Mouse (Mus musculus) stomach, embryonic 16.5 days (tissue): ENCODE data around the gene Vmn1r167. TPM values are rescaled to one million over a fixed set of nuclear protein-coding genes. Genes with fewer than 3 reads are reported as not detected.
"Not testable (repeated sequence)": the region's sequence is repeated elsewhere in the genome, so short reads cannot be mapped to it uniquely, and the experiment has no call there.

Experiments used
- ATAC-seq: fragments of 200-750 bp; cut with Nextera tagmentation; 2 replicates; pipeline ENCODE4 v1.8.0; 2017; ENCODE audit warnings: moderate number of reproducible peaks, moderate TSS enrichment; ENCODE audit not compliant: insufficient read depth, low FRiP score
- H3K27ac ChIP-seq: fragments of 300-500 bp; sonication (generic); 2 replicates; pipeline ENCODE4 v1.5.1; 2014; ENCODE audit warnings: low read length
- H3K27me3 ChIP-seq: fragments of 300-500 bp; sonication (generic); 2 replicates; pipeline ENCODE4 v1.6.1; 2014; ENCODE audit warnings: low read length, control low read depth, mixed read lengths; ENCODE audit not compliant: control insufficient read depth, insufficient read depth
- H3K36me3 ChIP-seq: fragments of 300-500 bp; sonication (generic); 2 replicates; pipeline ENCODE4 v1.6.1; 2014; ENCODE audit warnings: low read length; ENCODE audit not compliant: control insufficient read depth, insufficient read depth
- H3K4me1 ChIP-seq: fragments of 300-500 bp; sonication (generic); 2 replicates; pipeline ENCODE4 v1.6.1; 2014; ENCODE audit warnings: low read length, control low read depth, mixed read lengths; ENCODE audit not compliant: control insufficient read depth, insufficient read depth
- H3K4me2 ChIP-seq: fragments of 300-500 bp; sonication (generic); 2 replicates; pipeline ENCODE4 v1.6.1; 2014; ENCODE audit warnings: low read depth, low read length, mixed read lengths
- H3K4me3 ChIP-seq: fragments of 300-500 bp; sonication (generic); replicated peaks from 2 replicates; pipeline ENCODE4 v1.5.1; 2014; ENCODE audit warnings: mild to moderate bottlenecking, low read length
- H3K9ac ChIP-seq: fragments of 300-500 bp; sonication (generic); 2 replicates; pipeline ENCODE4 v1.6.1; 2014; ENCODE audit warnings: low read length
- H3K9me3 ChIP-seq: fragments of 300-500 bp; sonication (generic); replicated peaks from 2 replicates; pipeline ENCODE4 v1.6.1; 2016; ENCODE audit warnings: low read length, control low read depth; ENCODE audit not compliant: control insufficient read depth
- WGBS: fragments of 180-500 bp; shearing (Covaris S2); extraction: QIAGEN DNeasy Blood & Tissue Kit; methylation state at CpG from one replicate; pipeline ENCODE4 v1.1.7; 2014; 5-methylcytosine and 5-hydroxymethylcytosine counted together
- polyA plus RNA-seq: library from polyadenylated mRNA; unstranded; fragments of >200 nt; fragmentation: Nextera tagmentation; extraction: Ambion mirVana; gene quantifications from 2 replicates; pipeline ENCODE4 v1.2.1, GENCODE M21; 2015

The Vmn1r167 gene
- polyA plus RNA-seq = not detected in 2 replicates

- H3K27ac ChIP-seq, H3K4me1 ChIP-seq, H3K4me2 ChIP-seq, H3K27me3 ChIP-seq, ATAC-seq, H3K4me3 ChIP-seq, H3K9me3 ChIP-seq, H3K36me3 ChIP-seq, H3K9ac ChIP-seq: not testable (repeated sequence)
- WGBS = 84% methylated on average over 2 of the region's 2 CpGs
These were observed at the start of gene Vmn1r167 for GRCm38 (mm10) chr7:23507106-23507505. TSS of gene Vmn1r167 (minus strand) at chr7:23507206.

- not testable (repeated sequence) for H3K4me1 ChIP-seq, H3K4me3 ChIP-seq, H3K36me3 ChIP-seq, H3K4me2 ChIP-seq, H3K9ac ChIP-seq, H3K27me3 ChIP-seq, ATAC-seq, H3K27ac ChIP-seq, H3K9me3 ChIP-seq
- no CpG with 5 or more reads among the region's 1 CpGs for WGBS
These were observed 32.4 kb upstream of the Vmn1r167 start, which contains the start of gene Vmn1r168 for GRCm38 (mm10) chr7:23539432-23539831. TSS of gene Vmn1r168 (plus strand) at chr7:23539732.

- ATAC-seq, H3K27me3 ChIP-seq: not testable (repeated sequence)
- 60% methylated on average over 2 of the region's 2 CpGs for WGBS
These were observed 34.1 kb downstream of the Vmn1r167 start for GRCm38 (mm10) chr7:23472886-23473285.

GRCm38 (mm10) chr7:23470832-23471231 lies 36.2 kb downstream of the Vmn1r167 start:
- H3K4me2 ChIP-seq, H3K36me3 ChIP-seq, H3K9ac ChIP-seq, H3K4me1 ChIP-seq, H3K9me3 ChIP-seq, H3K27ac ChIP-seq, H3K4me3 ChIP-seq, H3K27me3 ChIP-seq, ATAC-seq: not testable (repeated sequence)
- 64% methylated on average over 3 of the region's 3 CpGs for WGBS

More at GRCm38 (mm10) chr7:23472886-23473285, 34.1 kb downstream of the Vmn1r167 start:
- not testable (repeated sequence) for H3K4me1 ChIP-seq, H3K36me3 ChIP-seq, H3K9ac ChIP-seq, H3K9me3 ChIP-seq, H3K4me3 ChIP-seq, H3K4me2 ChIP-seq, H3K27ac ChIP-seq

- not testable (repeated sequence) for H3K9me3 ChIP-seq, H3K4me3 ChIP-seq, H3K4me2 ChIP-seq, H3K9ac ChIP-seq, H3K27ac ChIP-seq, H3K27me3 ChIP-seq, ATAC-seq, H3K36me3 ChIP-seq, H3K4me1 ChIP-seq
- 74% methylated on average over 3 of the region's 3 CpGs for WGBS
These were observed 36.8 kb downstream of the Vmn1r167 start for GRCm38 (mm10) chr7:23470201-23470600.

Other genes with a start within 250 kb of the Vmn1r167 start
- not detected in 2 replicates for gene Gm6902, start 228.3 kb downstream of the Vmn1r167 start, polyA plus RNA-seq
- gene Nlrp4e, start 206.0 kb downstream of the Vmn1r167 start, polyA plus RNA-seq = not detected in 2 replicates
- not detected in 2 replicates for gene Nlrp5, start 121.3 kb downstream of the Vmn1r167 start, polyA plus RNA-seq
- not detected in 2 replicates for gene Vmn1r168, start 32.5 kb upstream of the Vmn1r167 start, polyA plus RNA-seq
- not detected in 2 replicates for gene Vmn1r169, start 68.3 kb upstream of the Vmn1r167 start, polyA plus RNA-seq
- not detected in 2 replicates for gene Vmn1r170, start 99.0 kb upstream of the Vmn1r167 start, polyA plus RNA-seq
- gene Vmn1r171, start 123.5 kb upstream of the Vmn1r167 start, polyA plus RNA-seq = not detected in 2 replicates
- gene Vmn1r172, start 151.1 kb upstream of the Vmn1r167 start, polyA plus RNA-seq = not detected in 2 replicates
- gene Vmn1r173, start 193.5 kb upstream of the Vmn1r167 start, polyA plus RNA-seq = not detected in 2 replicates
- not detected in 2 replicates for gene Vmn1r174, start 245.1 kb upstream of the Vmn1r167 start, polyA plus RNA-seq